Mouse (Mus musculus) gastrocnemius, adult 18-20 months (tissue): ENCODE measurements at regions not wholly inside any gene's neighbourhood (a gene's known extent, or its start where the extent isn't known, plus 50 kb on each side); places are given as distances from the start of the nearest gene placed in this dataset.

ENCODE experiments used
- DNase-seq: peaks from one replicate; pipeline ENCODE4 v3.0.0; 2021; ENCODE audit warnings: low spot score

GRCm38 (mm10) chr11:111155023-111155422 lies 89.1 kb downstream of the Kcnj2 start:
- DNase-seq: no peak

- no peak for DNase-seq
Measured at GRCm38 (mm10) chr11:111155747-111156146, 89.8 kb downstream of the Kcnj2 start.

- no peak for DNase-seq
Measured at GRCm38 (mm10) chr11:111159299-111159698, 93.3 kb downstream of the Kcnj2 start.

- no peak for DNase-seq
Measured at GRCm38 (mm10) chr11:111164907-111165306, 98.9 kb downstream of the Kcnj2 start.

GRCm38 (mm10) chr11:111170174-111170800 lies 104.3 kb downstream of the Kcnj2 start:
- no peak for DNase-seq

GRCm38 (mm10) chr11:111173525-111173924 lies 107.6 kb downstream of the Kcnj2 start:
- DNase-seq: no peak

GRCm38 (mm10) chr11:111175566-111175965 lies 109.6 kb downstream of the Kcnj2 start:
- DNase-seq: no peak

- DNase-seq: no peak
Measured at GRCm38 (mm10) chr11:111177516-111177915, 111.6 kb downstream of the Kcnj2 start.

GRCm38 (mm10) chr11:111197422-111197821 lies 131.5 kb downstream of the Kcnj2 start:
- DNase-seq: no peak

- no peak for DNase-seq
Measured at GRCm38 (mm10) chr11:111200512-111200911, 134.5 kb downstream of the Kcnj2 start.

- no peak for DNase-seq
Measured at GRCm38 (mm10) chr11:111202780-111203179, 136.8 kb downstream of the Kcnj2 start.

GRCm38 (mm10) chr11:111210565-111210964 lies 144.6 kb downstream of the Kcnj2 start:
- DNase-seq: no peak

- DNase-seq: no peak
Measured at GRCm38 (mm10) chr11:111212038-111212701, 146.2 kb downstream of the Kcnj2 start.

GRCm38 (mm10) chr11:111212702-111213328 lies 146.9 kb downstream of the Kcnj2 start:
- DNase-seq: peak; percentile 13

GRCm38 (mm10) chr11:111215006-111215405 lies 149.0 kb downstream of the Kcnj2 start:
- DNase-seq: peak; percentile 18

GRCm38 (mm10) chr11:111223834-111224233 lies 157.9 kb downstream of the Kcnj2 start:
- no peak for DNase-seq

GRCm38 (mm10) chr11:111227305-111227704 lies 161.3 kb downstream of the Kcnj2 start:
- DNase-seq: no peak

- DNase-seq: peak; percentile 15
Measured at GRCm38 (mm10) chr11:111236741-111237140, 170.8 kb downstream of the Kcnj2 start.

GRCm38 (mm10) chr11:111239784-111240183 lies 173.8 kb downstream of the Kcnj2 start:
- DNase-seq: no peak

- DNase-seq: no peak
Measured at GRCm38 (mm10) chr11:111252226-111252625, 186.3 kb downstream of the Kcnj2 start.

- no peak for DNase-seq
Measured at GRCm38 (mm10) chr11:111256596-111256995, 190.6 kb downstream of the Kcnj2 start.

GRCm38 (mm10) chr11:111260691-111261383 lies 194.9 kb downstream of the Kcnj2 start:
- DNase-seq: no peak
